Mouse (Mus musculus): Measurements from ENCODE around the gene Fam71e2. TPM values are rescaled to one million over a fixed set of nuclear protein-coding genes. Genes with fewer than 3 reads are reported as not detected.
A peak's percentile ranks its signal among the peaks of the same experiment; 100 is the strongest.

Gene Fam71e2
- polyA plus RNA-seq, 1 experiment, result 0.09 TPM

- H3K27me3 ChIP-seq (replicated peaks; ENCODE audit: control insufficient read depth, insufficient read depth, low read length), result no peaks in the 10 kb centered on the region
- TF ChIP-seq POLR2A (IDR thresholded peaks at IDR 0.05; ENCODE audit: low read depth, low read length) (peak; percentile 12), CTCF (conservative IDR thresholded peaks at IDR 0.05; ENCODE audit: insufficient read depth, insufficient read length, low read depth, low read length) (no peak)
- H3K27ac ChIP-seq (ENCODE audit: insufficient read depth, low read depth, low read length), result peak within 1 kb of the TSS; percentile 52
- WGBS, result 6% methylated on average over 40 of the region's 40 CpGs
- peak; percentile 92 for DNase-seq
- peaks cover 11% of the 10 kb centered on the region; the same call in 1 of the 2 replicates for H3K4me1 ChIP-seq (ENCODE audit: control insufficient read depth, insufficient read depth, low read length)
- H3K36me3 ChIP-seq (ENCODE audit: control insufficient read depth, insufficient read depth, low read length), result no peaks in the 10 kb centered on the region
- peak within 1 kb of the TSS; percentile 69 for H3K4me3 ChIP-seq (ENCODE audit: insufficient read depth, low read depth, low read length)
These were observed 18.4 kb upstream of the Fam71e2 start, which contains the start of gene Tmem238 for GRCm38 (mm10) chr7:4789436-4789935. Gene Tmem238, minus strand, starts transcription at chr7:4789656.

DNA sequence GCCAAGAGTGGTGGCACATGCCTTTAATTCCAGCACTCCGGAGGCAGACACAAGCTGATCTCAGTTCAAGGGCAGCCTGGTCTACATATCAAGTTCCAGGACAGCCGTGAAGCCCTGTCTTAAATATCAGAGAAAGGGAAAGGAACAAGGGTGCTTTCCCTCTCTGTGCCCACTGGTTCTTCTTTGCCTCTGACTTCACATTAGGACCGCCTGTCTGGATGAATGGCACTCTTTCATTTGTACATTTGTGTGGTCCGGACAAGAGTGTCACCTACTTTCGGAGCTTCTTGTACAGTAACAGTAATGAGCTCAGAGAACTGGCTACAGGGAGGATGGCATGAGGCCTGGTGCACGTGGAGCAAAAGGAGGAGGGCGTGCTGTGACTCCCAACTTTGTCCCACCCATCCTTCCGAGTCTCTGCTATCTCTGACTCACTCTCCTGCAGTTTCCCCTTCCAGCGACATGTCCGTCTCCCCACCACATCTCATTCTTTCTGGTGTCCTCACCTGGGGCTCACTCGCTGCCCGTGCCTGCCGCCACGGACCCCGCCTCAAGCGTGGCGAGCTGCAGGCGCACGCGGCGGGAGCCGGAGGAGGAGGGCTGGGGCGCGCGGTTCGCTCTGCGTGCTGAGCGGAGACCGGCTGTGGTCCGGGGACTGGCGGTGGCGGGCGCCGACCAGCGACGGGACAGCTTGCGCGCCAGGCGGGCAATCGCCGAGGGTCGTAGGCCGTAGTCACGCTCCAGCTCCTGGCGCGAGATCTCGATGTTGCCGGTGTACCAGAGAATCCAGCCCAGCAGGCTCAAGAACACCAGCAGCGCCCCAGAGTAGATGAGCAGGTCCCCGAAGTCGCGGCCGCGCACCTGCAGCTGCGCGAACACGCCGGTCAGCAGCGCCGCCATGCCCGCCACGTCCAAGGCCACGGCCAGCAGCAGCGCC is 17.7 kb upstream of the Fam71e2 start:
- TF ChIP-seq POLR2A (IDR thresholded peaks at IDR 0.05; ENCODE audit: low read depth, low read length) (no peak), CTCF (conservative IDR thresholded peaks at IDR 0.05; ENCODE audit: insufficient read depth, insufficient read length, low read depth, low read length) (0 out of 2 replicates have a peak, but pooled peaks have one; percentile 17)
- peak overlapping the region; percentile 69 for H3K4me3 ChIP-seq (ENCODE audit: insufficient read depth, low read depth, low read length)
- no peaks in the 10 kb centered on the region for H3K36me3 ChIP-seq (ENCODE audit: control insufficient read depth, insufficient read depth, low read length)
- 2% methylated on average over 64 of the region's 64 CpGs for WGBS
- no peaks in the 10 kb centered on the region for H3K27me3 ChIP-seq (replicated peaks; ENCODE audit: control insufficient read depth, insufficient read depth, low read length)
- DNase-seq, result peak; percentile 71
- H3K4me1 ChIP-seq (ENCODE audit: control insufficient read depth, insufficient read depth, low read length), result peaks cover 10% of the 10 kb centered on the region; the same call in 1 of the 2 replicates
- H3K27ac ChIP-seq (ENCODE audit: insufficient read depth, low read depth, low read length), result peak overlapping the region; percentile 52

DNA sequence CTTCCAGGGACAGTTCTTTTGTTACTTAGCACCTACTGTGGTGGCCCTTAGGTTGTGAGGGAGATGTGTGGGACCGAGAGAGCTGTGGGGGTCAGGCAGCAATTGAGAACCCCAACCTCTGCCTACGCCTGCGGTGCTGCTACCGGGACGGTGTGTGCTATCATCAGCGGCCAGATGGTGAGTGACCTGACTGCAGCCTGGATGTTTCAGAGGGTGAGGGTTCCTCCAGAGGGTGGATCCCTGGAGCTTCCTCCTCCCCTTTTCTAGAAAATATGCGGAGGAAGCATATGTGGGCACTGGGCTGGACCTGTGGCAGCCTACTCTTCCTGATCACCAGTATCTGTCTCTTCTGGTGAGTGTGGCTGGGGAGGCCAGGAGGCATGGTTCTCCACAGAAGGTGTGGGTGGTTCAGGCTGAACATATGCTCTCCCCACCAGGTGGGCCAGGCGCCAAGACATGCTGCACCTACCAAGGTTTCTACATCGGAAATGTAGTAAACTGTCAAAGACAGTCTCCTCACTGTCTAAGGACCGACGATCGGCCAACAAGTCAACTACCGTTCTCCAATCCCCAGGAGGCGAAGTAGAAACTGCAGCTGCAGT is 12.7 kb upstream of the Fam71e2 start:
- no peak overlapping the region for H3K27ac ChIP-seq (ENCODE audit: insufficient read depth, low read depth, low read length)
- TF ChIP-seq POLR2A (IDR thresholded peaks at IDR 0.05; ENCODE audit: low read depth, low read length) (no peak), CTCF (conservative IDR thresholded peaks at IDR 0.05; ENCODE audit: insufficient read depth, insufficient read length, low read depth, low read length) (no peak)

DNA sequence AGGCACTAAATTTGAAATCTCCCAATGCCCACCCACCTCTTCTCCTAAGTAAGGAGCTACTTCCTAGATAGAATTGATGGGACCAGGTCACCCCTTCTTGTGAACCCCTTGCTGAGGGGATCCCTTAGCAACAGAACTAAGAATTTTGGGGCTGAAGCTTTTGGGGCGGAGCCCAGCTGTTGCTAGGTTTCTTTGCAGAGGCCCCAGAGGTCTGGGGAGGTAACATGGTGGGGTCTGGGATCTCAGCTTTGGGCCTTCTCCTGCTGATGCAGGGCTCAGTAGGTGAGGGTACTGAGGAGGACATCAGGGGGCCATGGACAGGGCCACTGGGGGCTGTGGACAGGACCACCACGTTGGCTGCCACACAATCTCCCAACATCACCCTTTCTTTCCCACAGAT is 11.7 kb upstream of the Fam71e2 start, which contains the start of the genes Il11 and Tmem190:
Il11 (minus strand) TSS at position 101 of the 400 bp plus-strand sequence.
Tmem190 (plus strand) TSS at position 179 of the 400 bp plus-strand sequence.
- Histone ChIP-seq H3K4me3 (ENCODE audit: insufficient read depth, low read depth, low read length) (no peak within 1 kb of the TSS), H3K27ac (ENCODE audit: insufficient read depth, low read depth, low read length) (no peak within 1 kb of the TSS), H3K4me1 (ENCODE audit: control insufficient read depth, insufficient read depth, low read length) (no peaks in the 10 kb centered on the region), H3K36me3 (ENCODE audit: control insufficient read depth, insufficient read depth, low read length) (no peaks in the 10 kb centered on the region), H3K27me3 (replicated peaks; ENCODE audit: control insufficient read depth, insufficient read depth, low read length) (no peaks in the 10 kb centered on the region)
- TF ChIP-seq POLR2A (IDR thresholded peaks at IDR 0.05; ENCODE audit: low read depth, low read length) (no peak), CTCF (conservative IDR thresholded peaks at IDR 0.05; ENCODE audit: insufficient read depth, insufficient read length, low read depth, low read length) (no peak)
- no peak for DNase-seq
- WGBS, result 81% methylated on average over 2 of the region's 2 CpGs

More for the DNA sequence above, 12.7 kb upstream of the Fam71e2 start:
- H3K4me3 ChIP-seq (ENCODE audit: insufficient read depth, low read depth, low read length), result no peak overlapping the region
- no peak for DNase-seq
- WGBS, result 86% methylated on average over 14 of the region's 14 CpGs
- H3K4me1 ChIP-seq (ENCODE audit: control insufficient read depth, insufficient read depth, low read length), result 0 out of 2 replicates have a peak, but pooled peaks cover 2% of the 10 kb centered on the region
- H3K36me3 ChIP-seq (ENCODE audit: control insufficient read depth, insufficient read depth, low read length), result no peaks in the 10 kb centered on the region
- no peaks in the 10 kb centered on the region for H3K27me3 ChIP-seq (replicated peaks; ENCODE audit: control insufficient read depth, insufficient read depth, low read length)

DNA sequence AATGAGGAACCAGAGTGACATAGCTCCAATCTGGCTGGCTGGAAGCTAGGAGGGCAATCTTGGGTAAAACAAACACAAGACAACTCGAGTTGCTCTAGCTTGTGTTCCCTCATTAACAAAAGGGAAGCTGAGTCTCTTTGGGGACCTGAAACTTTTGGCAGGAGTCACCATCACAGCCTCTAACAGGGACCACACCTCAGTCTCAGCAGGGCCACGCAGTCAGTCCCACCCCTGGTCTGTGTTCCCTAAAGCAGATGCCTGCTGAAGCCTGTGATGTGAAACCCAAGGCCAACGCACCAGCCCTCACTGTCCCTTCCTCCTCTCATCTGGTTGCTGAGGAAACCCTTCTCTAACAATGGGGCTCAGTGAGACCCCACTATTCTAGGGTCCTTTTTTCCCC is 11.0 kb upstream of the Fam71e2 start:
- WGBS, result 55% methylated on average over 3 of the region's 3 CpGs

GRCm38 (mm10) chr7:4779921-4780320 is 8.8 kb upstream of the Fam71e2 start:
- H3K27ac ChIP-seq (ENCODE audit: insufficient read depth, low read depth, low read length), result no peak overlapping the region
- no peaks in the 10 kb centered on the region for H3K4me1 ChIP-seq (ENCODE audit: control insufficient read depth, insufficient read depth, low read length)
- DNase-seq, result no peak
- TF ChIP-seq CTCF (conservative IDR thresholded peaks at IDR 0.05; ENCODE audit: insufficient read depth, insufficient read length, low read depth, low read length), result no peak
- no peak for TF ChIP-seq POLR2A (IDR thresholded peaks at IDR 0.05; ENCODE audit: low read depth, low read length)
- WGBS, result 34% methylated on average over 5 of the region's 5 CpGs
- H3K4me3 ChIP-seq (ENCODE audit: insufficient read depth, low read depth, low read length), result no peak overlapping the region
- no peaks in the 10 kb centered on the region for H3K27me3 ChIP-seq (replicated peaks; ENCODE audit: control insufficient read depth, insufficient read depth, low read length)
- no peaks in the 10 kb centered on the region for H3K36me3 ChIP-seq (ENCODE audit: control insufficient read depth, insufficient read depth, low read length)

More for the DNA sequence above, 11.0 kb upstream of the Fam71e2 start:
- Histone ChIP-seq H3K4me3 (ENCODE audit: insufficient read depth, low read depth, low read length) (no peak overlapping the region), H3K27ac (ENCODE audit: insufficient read depth, low read depth, low read length) (no peak overlapping the region), H3K4me1 (ENCODE audit: control insufficient read depth, insufficient read depth, low read length) (no peaks in the 10 kb centered on the region), H3K36me3 (ENCODE audit: control insufficient read depth, insufficient read depth, low read length) (no peaks in the 10 kb centered on the region), H3K27me3 (replicated peaks; ENCODE audit: control insufficient read depth, insufficient read depth, low read length) (no peaks in the 10 kb centered on the region)
- TF ChIP-seq POLR2A (IDR thresholded peaks at IDR 0.05; ENCODE audit: low read depth, low read length), result no peak
- TF ChIP-seq CTCF (conservative IDR thresholded peaks at IDR 0.05; ENCODE audit: insufficient read depth, insufficient read length, low read depth, low read length), result no peak
- no peak for DNase-seq

Data from kidney, adult 2 months (tissue).